Mouse (Mus musculus) kidney, embryonic 15.5 days (tissue): Measurements from ENCODE around the gene Tmc2. TPM values are rescaled to one million over a fixed set of nuclear protein-coding genes. Genes with fewer than 3 reads are reported as not detected.

Experiments used
- ATAC-seq: fragments of 200-750 bp; cut with Nextera tagmentation; replicated peaks from 2 replicates; pipeline ENCODE4 v1.8.0; 2017; ENCODE audit warnings: moderate TSS enrichment; ENCODE audit not compliant: low FRiP score
- H3K27ac ChIP-seq: fragments of 300-500 bp; sonication (generic); 2 replicates; pipeline ENCODE4 v1.5.1; 2015; ENCODE audit warnings: mild to moderate bottlenecking, inconsistent platforms
- H3K27me3 ChIP-seq: fragments of 300-500 bp; sonication (generic); 2 replicates; pipeline ENCODE4 v1.6.1; 2015; ENCODE audit warnings: inconsistent platforms
- H3K36me3 ChIP-seq: fragments of 300-500 bp; sonication (generic); 2 replicates; pipeline ENCODE4 v1.6.1; 2015; ENCODE audit warnings: inconsistent platforms
- H3K4me1 ChIP-seq: fragments of 300-500 bp; sonication (generic); 2 replicates; pipeline ENCODE4 v1.6.1; 2015; ENCODE audit warnings: inconsistent platforms
- H3K4me2 ChIP-seq: fragments of 300-500 bp; sonication (generic); 2 replicates; pipeline ENCODE4 v1.6.1; 2015; ENCODE audit warnings: moderate library complexity, mild to moderate bottlenecking, inconsistent platforms
- H3K4me3 ChIP-seq: fragments of 300-500 bp; sonication (generic); replicated peaks from 2 replicates; pipeline ENCODE4 v1.5.1; 2015; ENCODE audit warnings: mild to moderate bottlenecking, inconsistent platforms
- H3K9ac ChIP-seq: fragments of 300-500 bp; sonication (generic); 2 replicates; pipeline ENCODE4 v1.6.1; 2015; ENCODE audit warnings: mild to moderate bottlenecking, inconsistent platforms
- H3K9me3 ChIP-seq: fragments of 300-500 bp; sonication (generic); replicated peaks from 2 replicates; pipeline ENCODE4 v1.6.1; 2016; ENCODE audit warnings: inconsistent platforms
- WGBS: fragments of 180-500 bp; shearing (Covaris S2); methylation state at CpG from one replicate; pipeline ENCODE4 v1.1.7; 2015; ENCODE audit warnings: mixed read lengths; 5-methylcytosine and 5-hydroxymethylcytosine counted together
- polyA plus RNA-seq: library from polyadenylated mRNA; unstranded; fragments of >200 nt; fragmentation: Nextera tagmentation; extraction: Ambion mirVana; gene quantifications from 2 replicates; pipeline ENCODE4 v1.2.1, GENCODE M21; 2015

Tmc2 gene
- polyA plus RNA-seq: not detected in 2 replicates

DNA sequence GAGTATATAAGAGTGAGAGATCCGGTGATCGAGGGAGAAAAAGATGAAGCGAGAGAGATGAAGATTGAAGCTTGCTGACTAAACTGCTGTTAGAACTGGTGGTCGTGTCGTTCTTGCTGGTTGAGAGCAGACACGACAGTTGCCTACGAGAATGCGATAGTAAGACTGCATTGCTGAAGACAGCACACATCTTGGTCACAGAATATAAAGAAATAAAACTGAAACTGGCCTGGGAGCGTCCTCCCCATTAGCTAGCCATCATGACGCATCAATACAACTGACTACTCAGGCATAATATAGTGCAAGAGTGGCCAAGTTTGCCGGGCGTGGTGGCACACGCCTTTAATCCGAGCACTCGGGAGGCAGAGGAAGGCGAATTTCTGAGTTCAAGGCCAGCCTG, at the start of gene Tmc2:
Tmc2 (plus strand) TSS at position 301 of the 400 bp plus-strand sequence.
- Histone ChIP-seq H3K9me3 (no peaks in the 10 kb centered on the region; the same call in 1 of the 2 replicates), H3K27ac (no peak within 1 kb of the TSS), H3K4me2 (no peak within 1 kb of the TSS), H3K4me1 (no peaks in the 10 kb centered on the region), H3K9ac (no peak within 1 kb of the TSS), H3K4me3 (no peak within 1 kb of the TSS), H3K27me3 (no peaks in the 10 kb centered on the region), H3K36me3 (no peaks in the 10 kb centered on the region)
- ATAC-seq: no peak
- 95% methylated on average over 16 of the region's 16 CpGs for WGBS

DNA sequence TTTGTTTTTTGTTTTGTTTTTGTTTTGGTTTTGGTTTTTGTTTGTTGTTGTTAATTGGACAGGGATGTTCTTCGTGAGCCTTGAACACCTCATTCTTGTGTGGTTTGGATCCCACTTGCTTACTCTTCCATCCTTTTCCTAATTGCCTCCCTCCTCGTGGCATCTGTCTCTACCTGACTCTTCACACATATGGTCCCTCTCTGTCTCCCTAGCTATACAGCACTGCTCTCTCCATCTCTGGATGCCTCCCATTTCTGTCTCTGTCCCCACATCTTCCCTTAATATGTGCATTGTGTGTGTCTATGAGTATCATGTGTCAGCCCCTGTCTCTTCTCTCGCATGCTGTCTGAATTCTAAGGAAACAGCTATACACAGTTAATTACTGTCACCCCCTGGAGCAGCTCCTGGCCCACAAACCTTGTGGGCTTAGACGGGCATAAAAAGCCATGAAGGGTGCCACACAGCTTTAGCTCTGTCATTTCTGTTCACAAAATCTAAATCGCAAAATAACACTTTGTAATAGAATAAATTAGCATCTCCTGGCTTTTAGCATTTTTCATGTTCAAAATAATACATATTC, 48.8 kb upstream of the Tmc2 start:
- no peaks in the 10 kb centered on the region for H3K36me3 ChIP-seq
- ATAC-seq: no peak
- H3K9me3 ChIP-seq: no peaks in the 10 kb centered on the region
- no peaks in the 10 kb centered on the region for H3K27me3 ChIP-seq
- no peak overlapping the region for H3K9ac ChIP-seq
- no peaks in the 10 kb centered on the region for H3K4me1 ChIP-seq
- no peak overlapping the region for H3K4me2 ChIP-seq
- no peak overlapping the region for H3K27ac ChIP-seq
- WGBS: 74% methylated on average over 5 of the region's 5 CpGs
- no peak overlapping the region for H3K4me3 ChIP-seq

DNA sequence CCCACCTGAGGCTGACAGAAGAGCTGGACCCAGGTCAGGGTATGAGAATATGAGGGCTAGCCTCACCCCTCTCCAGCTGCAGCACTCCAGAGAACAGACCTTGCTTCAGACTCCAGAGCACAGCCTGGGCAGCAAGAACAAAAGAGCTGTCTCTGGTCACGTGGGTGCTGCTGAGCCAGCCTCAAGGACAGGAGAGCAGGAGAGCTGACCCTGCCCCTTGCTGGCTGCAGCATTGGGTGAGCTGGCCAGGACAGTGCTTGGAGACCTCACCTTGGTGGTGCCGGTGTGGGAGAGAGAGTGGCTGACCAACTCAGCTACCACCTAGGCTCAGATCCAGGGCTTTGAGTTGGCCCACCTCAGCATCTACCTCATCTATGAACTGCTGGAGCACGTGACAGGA, 39.8 kb upstream of the Tmc2 start:
- Histone ChIP-seq H3K9ac (no peak overlapping the region), H3K4me2 (no peak overlapping the region), H3K9me3 (no peaks in the 10 kb centered on the region), H3K27me3 (no peaks in the 10 kb centered on the region), H3K4me3 (no peak overlapping the region), H3K36me3 (no peaks in the 10 kb centered on the region), H3K27ac (no peak overlapping the region), H3K4me1 (no peaks in the 10 kb centered on the region)
- ATAC-seq: no peak
- 81% methylated on average over 3 of the region's 3 CpGs for WGBS

DNA sequence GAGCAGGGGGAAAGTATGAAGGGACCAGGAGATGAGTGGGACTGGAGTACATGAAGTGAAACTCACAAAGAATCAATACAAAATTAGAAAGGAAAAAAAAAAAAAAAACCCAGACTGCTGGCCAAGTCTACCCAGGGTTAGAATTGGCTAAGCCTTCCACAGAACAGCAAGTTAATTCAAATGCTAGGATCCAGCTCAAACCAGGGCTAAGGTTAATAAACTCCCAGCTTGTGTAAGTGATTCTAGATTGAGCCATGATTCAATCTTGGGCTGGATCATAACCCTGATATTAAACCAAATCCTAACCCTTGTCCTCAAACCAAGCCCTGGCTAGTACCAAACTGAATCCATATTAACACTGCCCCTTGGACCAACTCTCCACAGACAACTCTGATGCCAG, 39.1 kb upstream of the Tmc2 start:
- Histone ChIP-seq H3K27me3 (no peaks in the 10 kb centered on the region), H3K4me2 (no peak overlapping the region), H3K27ac (no peak overlapping the region), H3K9me3 (no peaks in the 10 kb centered on the region), H3K4me3 (no peak overlapping the region), H3K4me1 (no peaks in the 10 kb centered on the region), H3K36me3 (no peaks in the 10 kb centered on the region), H3K9ac (no peak overlapping the region)
- ATAC-seq: no peak

DNA sequence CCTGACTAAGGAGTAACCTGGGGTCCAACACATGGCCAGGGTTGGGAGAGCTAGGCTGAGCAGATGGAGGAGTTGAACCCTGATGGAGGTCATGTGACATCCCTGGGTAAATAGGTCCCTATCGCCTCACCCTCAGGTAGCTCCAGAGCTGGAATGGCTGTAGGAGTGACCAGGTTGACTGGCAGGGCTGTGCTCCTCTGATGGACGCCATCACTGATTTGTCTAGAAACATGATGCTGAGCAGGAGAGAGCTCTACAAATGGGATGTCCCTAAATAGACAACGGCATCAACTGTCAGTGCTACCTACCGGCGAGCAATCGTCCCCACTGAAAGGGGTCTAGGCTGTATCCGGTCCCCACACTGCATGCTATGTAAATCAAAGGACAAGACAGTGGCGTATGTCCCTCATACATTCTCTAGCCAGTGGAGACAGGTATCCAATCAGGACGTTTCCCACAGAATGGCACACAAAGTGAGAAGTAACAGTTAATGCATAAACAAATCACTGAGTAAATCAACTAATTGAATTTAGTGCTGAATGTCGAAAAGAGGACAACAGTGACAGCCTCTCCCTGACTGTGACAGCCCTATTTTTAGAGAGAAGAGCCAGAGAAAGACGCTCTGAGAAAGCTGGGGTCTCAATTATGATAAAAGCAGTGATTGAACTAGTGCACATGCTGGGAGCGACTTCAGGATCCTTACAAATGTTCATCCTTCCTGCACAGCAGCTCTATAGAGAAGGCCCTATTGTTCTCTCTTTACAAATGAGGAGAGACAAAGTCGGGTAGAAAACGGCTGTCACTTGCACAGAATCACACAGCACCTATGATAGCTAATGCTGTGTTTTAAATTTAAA, 37.5 kb upstream of the Tmc2 start:
- H3K4me3 ChIP-seq: no peak overlapping the region
- H3K9me3 ChIP-seq: no peaks in the 10 kb centered on the region
- H3K27ac ChIP-seq: no peak overlapping the region
- whole genome bisulfite sequencing: 76% methylated on average over 14 of the region's 14 CpGs
- no peak overlapping the region for H3K4me2 ChIP-seq
- no peak for ATAC-seq
- H3K4me1 ChIP-seq: no peaks in the 10 kb centered on the region
- H3K9ac ChIP-seq: no peak overlapping the region
- H3K27me3 ChIP-seq: no peaks in the 10 kb centered on the region
- no peaks in the 10 kb centered on the region for H3K36me3 ChIP-seq

DNA sequence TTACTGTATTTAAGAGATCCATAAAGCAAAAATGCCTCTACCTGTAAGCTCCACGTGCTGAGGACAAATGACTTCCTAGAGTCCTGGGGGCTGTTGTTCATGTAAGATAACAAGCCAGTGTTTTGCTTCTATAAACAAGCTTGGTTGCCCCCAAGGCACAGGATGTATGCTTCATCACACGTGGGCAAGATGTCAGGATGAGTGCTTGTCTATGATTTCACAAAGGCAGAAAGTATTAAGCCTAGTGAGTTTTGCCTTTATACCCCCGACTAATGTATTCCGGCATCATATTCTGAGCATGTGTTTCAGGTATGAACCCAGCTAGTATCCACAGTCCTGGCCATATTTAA, 36.9 kb upstream of the Tmc2 start:
- H3K27me3 ChIP-seq: no peaks in the 10 kb centered on the region
- H3K36me3 ChIP-seq: no peaks in the 10 kb centered on the region
- 55% methylated on average over 4 of the region's 4 CpGs for WGBS
- H3K4me2 ChIP-seq: no peak overlapping the region
- H3K4me1 ChIP-seq: no peaks in the 10 kb centered on the region
- no peak for ATAC-seq
- H3K9me3 ChIP-seq: no peaks in the 10 kb centered on the region
- no peak overlapping the region for H3K9ac ChIP-seq
- H3K27ac ChIP-seq: no peak overlapping the region
- no peak overlapping the region for H3K4me3 ChIP-seq

DNA sequence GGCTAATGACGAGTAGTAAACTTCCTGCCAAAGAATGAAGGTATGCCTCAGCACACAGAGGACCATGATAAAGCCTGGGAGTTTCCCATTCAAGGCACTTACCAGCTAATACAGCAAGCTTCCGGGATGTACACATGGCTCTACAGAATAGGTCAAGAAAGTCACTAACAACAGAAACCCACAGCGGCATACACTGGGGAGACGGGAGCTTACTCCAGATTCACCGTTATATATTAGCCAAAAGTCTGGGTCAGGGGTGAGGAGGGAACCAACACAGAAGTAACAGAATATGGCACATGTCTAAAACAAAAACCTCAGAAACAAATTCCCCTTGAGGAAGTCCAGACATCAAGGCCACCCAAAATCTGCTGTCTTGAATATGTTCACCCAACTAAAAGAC, 32.3 kb upstream of the Tmc2 start:
- H3K27ac ChIP-seq: no peak overlapping the region

DNA sequence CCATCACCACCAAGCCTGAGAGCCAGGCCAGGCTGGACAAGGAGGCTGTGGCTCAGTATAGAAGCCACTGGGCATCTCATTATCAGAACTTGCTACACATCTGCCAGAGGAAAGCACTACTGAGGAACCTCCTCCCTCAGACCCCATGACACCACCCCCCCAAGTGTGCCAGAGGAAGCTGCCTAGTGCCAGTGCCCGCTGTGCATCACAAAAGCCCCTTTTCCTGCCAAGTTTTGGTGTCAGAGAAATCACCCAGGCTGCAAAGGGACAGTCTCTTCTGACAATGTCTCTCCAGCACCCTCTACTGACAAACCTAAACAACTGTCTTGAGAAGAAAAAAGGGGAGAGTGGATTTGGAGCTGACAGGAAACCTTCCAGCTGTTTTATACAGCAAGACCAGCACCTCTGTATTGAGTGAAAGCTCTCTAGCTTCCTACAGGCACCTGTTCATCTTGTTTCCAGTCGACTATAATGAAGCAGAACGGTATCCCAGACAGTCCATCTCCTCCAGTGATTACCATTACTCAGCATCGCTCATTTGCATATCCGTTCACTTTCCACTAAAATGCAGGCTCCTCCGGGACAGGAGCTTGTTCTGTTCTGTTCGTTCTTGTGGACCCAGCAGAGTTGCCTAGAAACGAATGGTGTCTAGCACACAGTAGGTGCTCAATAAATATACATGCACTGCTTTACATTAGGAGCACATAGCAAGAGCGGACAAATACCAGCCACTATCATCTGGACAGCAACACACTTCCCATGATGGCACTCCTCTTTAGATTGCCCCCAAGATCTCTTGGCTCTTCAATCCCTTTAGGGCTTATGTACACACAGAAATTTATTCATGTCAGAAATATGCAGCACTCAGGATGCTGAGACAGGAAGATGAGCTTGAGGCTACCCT, 28.4 kb upstream of the Tmc2 start:
- Histone ChIP-seq H3K27ac (no peak overlapping the region), H3K4me2 (no peak overlapping the region), H3K9ac (no peak overlapping the region), H3K36me3 (peaks cover 51% of the 10 kb centered on the region), H3K27me3 (no peaks in the 10 kb centered on the region), H3K4me1 (no peaks in the 10 kb centered on the region), H3K4me3 (no peak overlapping the region), H3K9me3 (no peaks in the 10 kb centered on the region)
- peak; percentile 43 for ATAC-seq
- 70% methylated on average over 9 of the region's 9 CpGs for WGBS

More for the DNA sequence above, 32.3 kb upstream of the Tmc2 start:
- Histone ChIP-seq H3K9me3 (no peaks in the 10 kb centered on the region), H3K4me3 (no peak overlapping the region), H3K36me3 (peaks cover 19% of the 10 kb centered on the region; the same call in 1 of the 2 replicates), H3K4me2 (no peak overlapping the region), H3K4me1 (no peaks in the 10 kb centered on the region), H3K9ac (no peak overlapping the region), H3K27me3 (no peaks in the 10 kb centered on the region)
- 82% methylated on average over 5 of the region's 5 CpGs for WGBS
- ATAC-seq: no peak

DNA sequence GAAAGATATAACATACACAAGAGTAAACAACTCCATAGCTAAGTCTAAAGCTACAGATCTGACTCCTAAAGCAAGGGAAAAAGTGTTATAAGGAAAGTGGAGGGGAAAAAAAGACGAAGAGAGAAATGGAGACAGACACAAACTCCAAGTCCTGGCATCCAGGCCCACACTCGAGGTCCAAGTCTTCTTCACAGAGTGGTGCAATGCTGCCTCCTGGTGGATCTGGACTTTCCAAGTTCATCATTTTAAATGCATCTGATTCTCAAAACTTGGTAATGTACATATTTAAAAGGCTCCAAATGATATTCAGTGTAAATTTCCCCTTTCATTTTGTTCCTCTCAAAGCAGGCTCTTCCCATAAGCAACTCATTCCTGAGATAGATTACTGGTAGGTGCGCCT, 27.1 kb upstream of the Tmc2 start:
- ATAC-seq: no peak
- Histone ChIP-seq H3K36me3 (peaks cover 64% of the 10 kb centered on the region), H3K27ac (no peak overlapping the region), H3K27me3 (no peaks in the 10 kb centered on the region), H3K4me1 (no peaks in the 10 kb centered on the region), H3K4me3 (no peak overlapping the region), H3K4me2 (no peak overlapping the region), H3K9ac (no peak overlapping the region), H3K9me3 (no peaks in the 10 kb centered on the region)
- 60% methylated on average over 3 of the region's 3 CpGs for WGBS

DNA sequence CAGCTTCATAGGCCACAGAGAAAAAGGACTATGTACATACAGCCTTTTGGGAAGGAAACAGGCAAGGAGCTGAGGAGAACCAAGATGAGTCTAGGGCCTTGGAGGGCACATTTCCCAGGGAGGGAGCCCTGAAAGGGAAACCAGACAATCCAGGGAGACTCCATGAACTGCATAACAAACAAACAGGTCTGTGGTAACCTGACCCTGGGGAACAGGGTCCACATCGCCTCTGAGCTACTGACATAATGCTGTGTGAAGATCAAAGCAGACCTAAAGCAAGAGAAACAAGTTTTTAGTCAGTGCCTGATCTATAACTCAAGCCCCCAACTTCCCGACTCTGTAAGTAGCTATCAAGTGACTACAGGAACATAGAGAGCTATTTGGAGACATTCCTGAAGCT, 23.3 kb upstream of the Tmc2 start:
- peaks cover 89% of the 10 kb centered on the region for H3K36me3 ChIP-seq
- peaks cover 3% of the 10 kb centered on the region for H3K4me1 ChIP-seq
- WGBS: 66% methylated on average over 2 of the region's 2 CpGs
- no peaks in the 10 kb centered on the region for H3K9me3 ChIP-seq
- no peak overlapping the region for H3K4me3 ChIP-seq
- no peaks in the 10 kb centered on the region for H3K27me3 ChIP-seq
- no peak overlapping the region for H3K4me2 ChIP-seq
- no peak overlapping the region for H3K27ac ChIP-seq
- ATAC-seq: no peak
- H3K9ac ChIP-seq: no peak overlapping the region

DNA sequence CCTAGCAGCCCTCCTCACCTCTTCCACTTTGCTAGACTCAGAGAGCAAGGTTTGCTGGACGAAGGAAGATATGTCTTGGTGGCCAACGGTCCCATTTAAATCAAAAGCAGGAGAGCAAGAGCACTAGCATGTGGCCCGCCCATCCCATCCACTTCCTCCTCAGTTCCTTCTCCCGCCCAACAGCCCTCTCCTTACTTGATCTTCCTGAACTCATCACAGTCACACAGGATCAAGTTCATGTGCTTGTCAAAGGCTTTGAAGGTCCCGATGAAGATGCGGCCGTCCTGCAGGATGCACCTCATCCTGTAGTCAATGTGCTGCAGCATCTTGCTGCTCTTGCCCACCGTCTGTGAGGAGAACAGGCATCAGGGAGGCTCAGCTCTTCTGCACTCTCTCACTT, 18.2 kb upstream of the Tmc2 start:
- WGBS: 54% methylated on average over 8 of the region's 8 CpGs
- Histone ChIP-seq H3K4me1 (peaks cover 20% of the 10 kb centered on the region), H3K27me3 (no peaks in the 10 kb centered on the region), H3K36me3 (peaks cover 53% of the 10 kb centered on the region), H3K9ac (peak overlapping the region; percentile 100; the same call in 1 of the 2 replicates), H3K9me3 (no peaks in the 10 kb centered on the region), H3K4me2 (peak overlapping the region; percentile 82), H3K27ac (no peak overlapping the region), H3K4me3 (peak overlapping the region; percentile 99)
- no peak for ATAC-seq

DNA sequence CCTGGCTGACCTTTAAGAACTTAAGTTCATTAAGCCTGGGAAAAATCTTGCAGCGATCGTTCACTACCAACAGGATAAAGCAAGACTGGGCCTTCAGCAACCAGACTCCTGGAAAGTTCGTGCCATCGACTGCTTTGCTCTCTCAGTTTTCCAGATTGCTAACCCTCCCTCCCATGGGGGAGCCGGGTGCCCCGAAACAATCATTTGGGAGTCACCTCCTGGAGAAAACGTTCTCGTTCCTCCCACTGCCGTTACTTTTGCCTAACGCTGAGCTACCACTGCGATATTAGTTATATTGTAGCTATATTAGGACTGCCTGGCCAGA, 16.7 kb upstream of the Tmc2 start:
- no peaks in the 10 kb centered on the region for H3K9me3 ChIP-seq
- peak overlapping the region; percentile 100 for H3K9ac ChIP-seq
- ATAC-seq: no peak
- peaks cover 37% of the 10 kb centered on the region for H3K36me3 ChIP-seq
- H3K27me3 ChIP-seq: no peaks in the 10 kb centered on the region
- peak overlapping the region; percentile 99 for H3K4me3 ChIP-seq
- peak overlapping the region; percentile 97 for H3K27ac ChIP-seq
- peak overlapping the region; percentile 82 for H3K4me2 ChIP-seq
- H3K4me1 ChIP-seq: peaks cover 20% of the 10 kb centered on the region
- WGBS: 0% methylated on average over 11 of the region's 11 CpGs
